ENCODE assay signal across 15 mouse cellular contexts in the genomic region with DNA sequence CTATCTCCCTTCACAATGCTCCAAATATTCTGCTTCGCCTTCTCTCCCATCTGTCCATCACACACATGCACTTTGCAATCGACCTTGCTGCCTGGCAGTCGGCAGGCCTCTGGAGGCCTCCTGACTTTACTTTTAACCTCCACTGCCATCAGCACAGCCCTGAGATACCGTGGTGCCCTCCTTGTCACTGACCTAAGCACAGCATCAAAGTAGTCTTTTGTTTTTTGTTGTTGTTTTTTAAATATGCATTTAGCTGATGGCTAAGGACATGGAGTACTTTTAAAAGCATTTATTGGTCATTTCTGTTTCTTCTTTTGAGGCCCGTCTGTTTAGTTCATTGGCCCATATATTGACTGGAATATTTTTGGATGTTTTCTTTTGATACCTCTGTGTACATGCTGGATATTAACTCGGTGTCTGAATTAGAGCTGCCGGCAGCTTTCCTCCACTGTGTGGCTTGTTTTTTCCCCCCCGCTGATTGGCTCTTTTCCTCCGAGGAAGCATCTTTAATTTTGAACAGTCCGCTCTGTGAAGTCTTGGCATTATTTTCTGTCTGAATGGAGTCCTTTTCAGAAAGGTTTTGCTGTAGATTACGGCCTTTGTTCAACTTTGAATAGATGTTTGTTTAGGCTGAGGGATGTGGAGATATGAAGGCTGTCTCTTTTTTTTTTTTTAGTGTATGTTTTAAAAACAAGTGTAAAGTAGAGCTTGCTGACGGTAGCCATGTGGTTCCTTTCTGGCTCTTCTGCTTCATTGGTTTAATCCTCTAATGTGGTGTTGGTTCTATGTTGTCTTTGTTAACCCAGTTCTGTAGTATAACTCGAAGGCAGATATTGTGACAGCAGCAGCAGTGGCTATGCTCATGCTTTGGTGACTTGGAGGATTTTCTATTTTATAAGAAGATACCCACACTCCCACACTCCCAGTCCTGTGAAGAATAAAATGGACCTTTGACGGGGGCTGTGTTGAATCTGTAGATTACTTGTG.
DNase-seq lines count a peak whose midpoint lies in the region; ATAC-seq lines count a peak whose summit lies in the region.
"Had no signal": no experiment of that assay in that cellular context is flagged by ENCODE, and none has a peak within 500 bp of the region (broad histone marks: within the 10 kb centered on the region; RNA-seq: fewer than 3 reads in every experiment).

No protein-coding gene starts in this region.

- no peak overlapping the region for H3K4me3 ChIP-seq in neural tube, embryonic 12.5 days
- no peak overlapping the region for H3K4me3 ChIP-seq in forebrain, embryonic 14.5 days (ENCODE audit: low read depth, low read length)
- H3K4me3 ChIP-seq in midbrain, embryonic 10.5 days: no peak overlapping the region
- H3K4me3 ChIP-seq: heart, embryonic 10.5 days had no signal

- H3K9ac ChIP-seq in neural tube, embryonic 12.5 days: no peak overlapping the region
- no peak overlapping the region for H3K9ac ChIP-seq in forebrain, embryonic 14.5 days (ENCODE audit: low read length)
- H3K9ac ChIP-seq: liver, postnatal 0 days had no signal

- no peak overlapping the region for H3K27ac ChIP-seq in neural tube, embryonic 12.5 days
- H3K27ac ChIP-seq in forebrain, embryonic 14.5 days (ENCODE audit: low read depth, low read length): no peak overlapping the region
- peak overlapping the region; percentile 46 for H3K27ac ChIP-seq in midbrain, embryonic 10.5 days (replicated peaks)
- H3K27ac ChIP-seq: heart, embryonic 10.5 days; stomach, postnatal 0 days had no signal

- 0 out of 2 replicates have a peak overlapping the region, but pooled peaks have one; percentile 20 for H3K4me2 ChIP-seq in neural tube, embryonic 12.5 days (replicated peaks)
- peak overlapping the region; percentile 40 for H3K4me2 ChIP-seq in forebrain, embryonic 14.5 days (ENCODE audit: low read length)

- no peak for DNase-seq in neural tube, embryonic 10.5 days (ENCODE audit: extremely low spot score, low spot score)
- peak; percentile 70 for DNase-seq in forebrain, embryonic 14.5 days (ENCODE audit: low spot score)
- DNase-seq in midbrain, embryonic 10.5 days (ENCODE audit: low spot score): peak; percentile 12
- DNase-seq in retina, postnatal 1 day: peak; percentile 59
- no peak for DNase-seq in thymus, postnatal 14 days
- DNase-seq in adrenal gland, postnatal 36 days: no peak
- DNase-seq in spleen, adult 18-20 months: no peak
- DNase-seq: kidney, adult 2 months; liver, postnatal 0 days; lung, postnatal 4 days had no signal

- no peaks in the 10 kb centered on the region for H3K27me3 ChIP-seq in neural tube, embryonic 12.5 days (replicated peaks)
- H3K27me3 ChIP-seq in forebrain, embryonic 14.5 days (replicated peaks; ENCODE audit: control insufficient read depth, insufficient read depth, low read length): no peaks in the 10 kb centered on the region
- H3K27me3 ChIP-seq in midbrain, embryonic 10.5 days (ENCODE audit: low read depth, poor library complexity, severe bottlenecking): no peaks in the 10 kb centered on the region
- H3K27me3 ChIP-seq: CH12.LX, Patski had no signal

- H3K9me3 ChIP-seq in neural tube, embryonic 12.5 days: no peaks in the 10 kb centered on the region
- no peaks in the 10 kb centered on the region for H3K9me3 ChIP-seq in forebrain, embryonic 14.5 days (replicated peaks; ENCODE audit: control insufficient read depth, low read length)
- no peaks in the 10 kb centered on the region for H3K9me3 ChIP-seq in midbrain, embryonic 10.5 days (replicated peaks)
- H3K9me3 ChIP-seq: heart, embryonic 10.5 days had no signal

- no peaks in the 10 kb centered on the region; the same call in 1 of the 2 replicates for H3K4me1 ChIP-seq in neural tube, embryonic 12.5 days
- 0 out of 2 replicates have a peak, but pooled peaks cover 2% of the 10 kb centered on the region for H3K4me1 ChIP-seq in forebrain, embryonic 14.5 days (ENCODE audit: control insufficient read depth, insufficient read depth, low read length)
- peaks cover 15% of the 10 kb centered on the region for H3K4me1 ChIP-seq in midbrain, embryonic 10.5 days
- H3K4me1 ChIP-seq: heart, embryonic 10.5 days had no signal

- no peaks in the 10 kb centered on the region for H3K36me3 ChIP-seq in neural tube, embryonic 12.5 days
- no peaks in the 10 kb centered on the region for H3K36me3 ChIP-seq in forebrain, embryonic 14.5 days (ENCODE audit: control insufficient read depth, insufficient read depth, low read length)
- H3K36me3 ChIP-seq in midbrain, embryonic 10.5 days: no peaks in the 10 kb centered on the region
- H3K36me3 ChIP-seq: heart, embryonic 10.5 days had no signal

- peak; percentile 33; the same call in 1 of the 2 replicates for ATAC-seq in neural tube, embryonic 12.5 days (ENCODE audit: low FRiP score, low read depth)
- ATAC-seq in forebrain, embryonic 14.5 days: peak; percentile 80
- ATAC-seq: liver, postnatal 0 days; Patski had no signal

- 52% methylated on average over 14 of the region's 14 CpGs for WGBS in neural tube, embryonic 12.5 days
- WGBS in forebrain, embryonic 14.5 days: 11% methylated on average over 14 of the region's 14 CpGs
- WGBS in midbrain, embryonic 10.5 days: 44% methylated on average over 14 of the region's 14 CpGs

Comparison
In these comparisons a context has a peak if more than half of its experiments do, and no peak if none do; other contexts are left out.
1. DNase-seq: peak in forebrain, embryonic 14.5 days (single experiment), midbrain, embryonic 10.5 days (single experiment) and retina, postnatal 1 day (single experiment); none in neural tube, embryonic 10.5 days (single experiment), thymus, postnatal 14 days (single experiment), adrenal gland, postnatal 36 days (0 of 2) and spleen, adult 18-20 months (0 of 2).